Mouse (Mus musculus) embryonic fibroblast, embryonic 13.5 days (primary cell): ENCODE measurements around the gene Plekha3.

ENCODE experiments used
- CTCF ChIP-seq: IDR thresholded peaks from 2 replicates; pipeline ENCODE4 v1.5.1; 2011; ENCODE audit warnings: mild to moderate bottlenecking, control low read depth, low read length, moderate library complexity, borderline replicate concordance; ENCODE audit not compliant: insufficient read depth
- POLR2A ChIP-seq: IDR thresholded peaks from 2 replicates; pipeline ENCODE4 v1.6.1; 2011; ENCODE audit warnings: low read depth, mild to moderate bottlenecking, control low read depth, low read length, moderate library complexity

DNA sequence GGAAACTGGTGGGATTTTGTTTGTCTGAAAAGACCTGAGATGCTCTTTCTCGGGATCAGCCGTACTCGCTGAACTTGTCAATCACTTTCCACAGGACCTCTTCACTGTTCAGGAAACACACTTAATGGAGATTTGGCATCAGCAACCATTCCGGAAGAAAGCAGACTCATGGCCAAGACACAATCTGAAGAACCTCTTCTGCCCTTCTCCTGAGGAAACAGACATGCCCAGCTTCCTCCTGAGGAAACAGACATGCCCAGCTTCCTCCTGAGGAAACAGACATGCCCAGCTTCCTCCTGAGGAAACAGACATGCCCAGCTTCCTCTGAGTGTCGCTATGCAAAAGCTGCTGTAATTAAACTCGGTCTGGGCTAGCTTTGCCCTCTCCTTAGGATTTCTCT lies 20.2 kb downstream of the Plekha3 start:
- TF ChIP-seq CTCF (no peak), POLR2A (no peak)
